Mouse (Mus musculus): ENCODE data around the gene Clec14a. TPM values are rescaled to one million over a fixed set of nuclear protein-coding genes. Genes with fewer than 3 reads are reported as not detected.

The Clec14a gene
- polyA plus RNA-seq, 1 experiment from 2014 or later, result 7.4 TPM

DNA sequence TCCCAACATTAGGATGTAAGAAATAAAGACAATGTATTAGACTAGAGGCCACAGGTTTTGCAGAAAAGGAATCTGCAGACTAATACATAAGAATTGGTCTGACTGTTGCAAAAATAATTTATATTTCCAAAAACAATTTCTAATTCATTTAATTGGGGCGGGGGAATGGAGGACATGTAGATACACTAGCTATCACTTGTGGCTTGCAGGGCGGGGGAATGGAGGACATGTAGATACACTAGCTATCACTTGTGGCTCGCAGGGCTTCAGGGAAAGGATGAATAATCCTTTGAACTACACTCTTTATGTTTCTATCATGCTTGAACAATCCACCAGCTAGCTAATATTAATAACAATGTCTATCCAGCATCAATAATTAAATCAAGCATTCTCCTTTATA, 50.0 kb downstream of the Clec14a start:
- H3K36me3 ChIP-seq, result no peaks in the 10 kb centered on the region
- H3K27me3 ChIP-seq (ENCODE audit: insufficient read depth, poor library complexity, severe bottlenecking), result peaks cover 11% of the 10 kb centered on the region; the same call in 1 of the 2 replicates
- no peak overlapping the region for H3K27ac ChIP-seq
- no peak for DNase-seq (ENCODE audit: low spot score)
- WGBS, result 86% methylated on average over 3 of the region's 3 CpGs
- H3K9me3 ChIP-seq, result no peaks in the 10 kb centered on the region
- H3K4me3 ChIP-seq, result no peak overlapping the region
- H3K4me1 ChIP-seq, result peaks cover 4% of the 10 kb centered on the region; the same call in 1 of the 2 replicates

DNA sequence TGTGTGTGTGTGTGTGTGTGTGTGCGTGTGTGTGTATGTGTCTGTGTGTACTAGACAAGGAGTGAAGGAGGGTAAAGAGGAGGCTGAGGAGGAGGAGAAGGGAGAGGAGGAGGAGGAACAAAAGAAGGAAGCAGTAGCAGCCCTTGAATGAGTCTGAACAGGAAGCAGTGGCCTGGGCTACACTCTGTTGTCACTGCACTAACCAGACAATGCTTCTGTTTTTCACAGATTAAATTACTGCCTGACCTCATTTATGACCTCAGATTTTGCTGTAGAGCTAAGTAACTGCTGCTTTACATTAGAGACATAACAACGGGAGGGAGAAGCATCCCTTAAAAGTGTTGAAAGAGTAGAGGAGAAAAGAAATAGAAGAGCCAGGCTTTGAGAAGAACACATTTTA, 52.9 kb downstream of the Clec14a start:
- Histone ChIP-seq H3K9me3 (no peaks in the 10 kb centered on the region), H3K4me3 (no peak overlapping the region), H3K4me1 (peaks cover 23% of the 10 kb centered on the region), H3K36me3 (no peaks in the 10 kb centered on the region), H3K27ac (no peak overlapping the region), H3K27me3 (ENCODE audit: insufficient read depth, poor library complexity, severe bottlenecking) (peaks cover 40% of the 10 kb centered on the region)
- WGBS, result 63% methylated on average over 2 of the region's 2 CpGs
- DNase-seq (ENCODE audit: low spot score), result no peak

Other genes starting within 250 kb of the Clec14a start
- gene Sstr1, start 57.5 kb downstream of the Clec14a start, polyA plus RNA-seq (2016; fragmentation: Nextera tagmentation; extraction: Ambion mirVana), result 0.20 TPM in 1 of 2 replicates, not detected in the other

All from heart, embryonic 10.5 days (tissue).